Mouse (Mus musculus) frontal cortex, adult 2 months (tissue): ENCODE results near the gene Gm49352. TPM values are rescaled to one million over a fixed set of nuclear protein-coding genes. Genes with fewer than 3 reads are reported as not detected.
"Not testable (repeated sequence)": the region's sequence is repeated elsewhere in the genome, so short reads cannot be mapped to it uniquely, and the experiment has no call there.

Source experiments
- DNase-seq, 2 experiments: peaks; one replicate each; pipeline ENCODE4 v3.0.0; 2022; ENCODE audit warnings: low spot score in 1 of 2; ENCODE audit errors: extremely low spot score in 1 of 2
- polyA plus RNA-seq: library from polyadenylated mRNA; depleted of rRNA; stranded (reverse); fragments of >200 nt; gene quantifications from 2 replicates; pipeline ENCODE4 v1.2.3, GENCODE M21; 2012; rRNA removed

Gene Gm49352
- 0.40 TPM in 1 of 2 replicates, not detected in the other for polyA plus RNA-seq

- DNase-seq = not testable (repeated sequence)
Observed at GRCm38 (mm10) chr13:61568074-61568473, at the start of gene Gm49352. Gene Gm49352, minus strand, starts transcription at chr13:61568174.

GRCm38 (mm10) chr13:61570027-61570426, 2.1 kb upstream of the Gm49352 start, which contains the start of gene Cts3:
Gene Cts3, minus strand, starts transcription at chr13:61570127.
- DNase-seq = no peak

DNA sequence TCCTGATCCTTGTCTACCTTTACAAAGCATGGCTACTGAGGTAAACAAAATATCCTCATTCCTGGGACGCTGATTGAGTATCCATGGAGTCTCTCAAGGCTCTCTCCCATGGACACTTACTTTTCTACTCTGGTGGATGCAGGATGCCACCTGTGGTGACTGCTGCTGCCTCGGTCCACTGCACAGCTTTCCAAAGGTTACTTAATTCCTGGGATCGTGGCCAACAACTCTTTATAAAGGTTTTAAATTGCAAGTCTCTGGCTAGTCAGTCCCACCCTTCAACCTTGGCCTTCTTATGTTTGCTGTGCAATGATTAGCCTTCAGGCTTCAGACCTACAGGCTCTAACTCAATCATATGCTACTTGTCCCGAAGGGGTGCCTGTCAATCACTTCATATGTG, 26.3 kb downstream of the Gm49352 start, which contains the start of gene Ctsm:
Gene Ctsm (minus strand): TSS at position 209 of the 400 bp plus-strand sequence.
- DNase-seq = no peak

Other genes with a start within 250 kb of the Gm49352 start
- gene Cts7, start 210.0 kb downstream of the Gm49352 start, polyA plus RNA-seq = not detected in 2 replicates
- 0.36 and 1.7 TPM in 2 replicates for gene Ctsm, start 26.3 kb downstream of the Gm49352 start, polyA plus RNA-seq
- 0.48 and 2.3 TPM in 2 replicates for gene Cts3, start 2.0 kb upstream of the Gm49352 start, polyA plus RNA-seq